Mouse (Mus musculus): ENCODE results near the gene Trio. TPM values are rescaled to one million over a fixed set of nuclear protein-coding genes. Genes with fewer than 3 reads are reported as not detected.

Gene Trio
- polyA plus RNA-seq, 1 experiment = 23.8 TPM

DNA sequence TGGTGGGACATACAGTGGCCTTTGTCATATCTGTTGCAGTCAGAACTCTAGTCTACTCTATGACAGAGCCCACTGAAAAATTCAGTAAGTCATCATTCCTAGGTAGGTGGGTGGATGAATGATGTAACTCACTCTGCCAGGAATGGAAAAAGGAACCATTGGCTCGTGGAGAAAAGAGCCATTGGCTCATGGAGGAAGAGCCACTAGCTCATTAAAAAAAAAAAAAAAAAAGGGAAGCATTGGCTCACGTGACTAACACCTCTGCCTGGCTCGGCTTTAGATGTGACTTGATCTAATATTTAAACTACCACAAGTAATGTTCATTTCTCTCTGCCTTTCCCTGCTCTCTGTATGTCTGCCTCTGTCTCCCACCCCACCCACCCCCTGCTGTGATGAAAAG is 317.1 kb downstream of the Trio start:
- Histone ChIP-seq H3K4me3 (ENCODE audit: extremely low read depth, insufficient read depth, insufficient read length) (no peak overlapping the region), H3K27me3 (ENCODE audit: control insufficient read depth, insufficient read depth, low read length) (no peaks in the 10 kb centered on the region), H3K36me3 (ENCODE audit: control insufficient read depth, insufficient read depth, low read length) (no peaks in the 10 kb centered on the region), H3K27ac (ENCODE audit: insufficient read depth, low read length) (no peak overlapping the region), H3K4me1 (ENCODE audit: control insufficient read depth, insufficient read depth, insufficient read length) (peaks cover 7% of the 10 kb centered on the region; the same call in 1 of the 2 replicates)
- 18% methylated on average over 3 of the region's 3 CpGs for WGBS
- no peak for DNase-seq (ENCODE audit: low read depth in 1 of 2, low spot score in 2 of 2)
- TF ChIP-seq POLR2A (IDR thresholded peaks at IDR 0.05; ENCODE audit: low read depth, low read length) (no peak), CTCF (IDR thresholded peaks at IDR 0.05; ENCODE audit: extremely low read depth, insufficient read depth, insufficient read length, insufficient replicate concordance) (no peak)

DNA sequence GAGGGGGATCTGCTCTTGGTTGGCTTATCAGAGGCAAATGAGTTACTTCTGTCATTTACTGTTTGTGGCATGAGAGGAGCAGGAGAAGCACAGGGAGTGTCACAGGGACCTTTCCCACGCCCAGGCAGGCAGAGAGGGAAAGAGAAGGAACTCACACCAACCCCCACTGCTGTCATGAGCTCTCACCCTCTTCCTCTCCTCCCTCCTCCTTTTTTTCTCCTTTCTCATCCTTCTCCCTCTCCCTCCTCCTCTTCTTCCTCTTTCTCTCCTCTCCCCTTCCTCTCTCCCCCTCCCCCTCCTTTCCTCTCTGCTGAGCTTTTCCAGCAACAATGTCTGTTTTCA is 322.7 kb downstream of the Trio start:
- peaks cover 21% of the 10 kb centered on the region; the same call in 1 of the 2 replicates for H3K4me1 ChIP-seq (ENCODE audit: control insufficient read depth, insufficient read depth, insufficient read length)
- no peak for DNase-seq (ENCODE audit: low read depth in 1 of 2, low spot score in 2 of 2)
- peak overlapping the region; percentile 66 for H3K27ac ChIP-seq (ENCODE audit: insufficient read depth, low read length)
- 18% methylated on average over 1 of the region's 1 CpGs for WGBS
- no peaks in the 10 kb centered on the region for H3K36me3 ChIP-seq (ENCODE audit: control insufficient read depth, insufficient read depth, low read length)
- no peaks in the 10 kb centered on the region for H3K27me3 ChIP-seq (ENCODE audit: control insufficient read depth, insufficient read depth, low read length)
- TF ChIP-seq CTCF (IDR thresholded peaks at IDR 0.05; ENCODE audit: extremely low read depth, insufficient read depth, insufficient read length, insufficient replicate concordance) = no peak
- TF ChIP-seq POLR2A (IDR thresholded peaks at IDR 0.05; ENCODE audit: low read depth, low read length) = no peak
- H3K4me3 ChIP-seq (ENCODE audit: extremely low read depth, insufficient read depth, insufficient read length) = no peak overlapping the region

DNA sequence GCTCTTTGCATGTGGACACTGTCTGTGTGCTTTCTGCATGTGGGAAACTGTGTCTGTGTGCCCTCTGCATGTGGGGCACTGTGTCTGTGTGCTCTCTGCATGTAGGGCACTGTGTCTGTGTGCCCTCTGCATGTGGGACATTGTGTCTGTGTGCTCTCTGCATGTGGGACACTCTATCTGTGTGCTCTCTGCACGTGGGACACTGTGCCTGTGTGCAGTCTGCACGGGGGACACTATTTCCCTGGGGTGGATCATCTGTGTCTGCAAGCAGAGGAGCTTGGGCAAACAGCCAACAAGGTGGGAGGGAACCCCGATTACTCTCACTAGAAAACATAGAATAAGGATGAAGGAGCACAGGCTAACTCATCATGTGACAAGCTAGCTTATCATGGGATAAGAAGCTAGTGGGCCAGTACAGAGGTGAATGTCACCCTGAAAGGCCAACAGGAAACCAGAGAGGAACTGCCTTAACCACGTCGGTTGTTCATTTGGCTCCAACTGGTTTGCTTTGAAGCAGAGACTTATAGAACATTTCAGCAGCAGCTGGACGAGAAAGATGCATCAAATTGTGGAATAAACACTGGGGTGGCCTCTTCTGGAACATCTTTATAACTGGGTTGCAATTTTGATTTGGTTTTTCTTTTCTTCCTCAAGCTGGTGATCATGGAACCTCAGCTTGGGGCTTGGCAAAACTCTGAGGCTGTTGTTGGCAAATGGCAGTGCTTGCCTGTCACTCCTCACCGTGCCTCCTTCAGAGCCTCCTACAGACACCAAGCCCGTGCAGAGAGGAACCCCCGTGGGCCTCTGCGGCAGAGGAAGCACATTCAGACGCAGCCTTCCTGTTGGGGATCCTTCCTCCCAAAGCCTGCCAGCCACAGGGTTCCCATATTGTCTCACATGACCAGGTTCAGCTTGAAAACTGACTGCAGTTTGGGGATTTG is 323.3 kb downstream of the Trio start:
- H3K36me3 ChIP-seq (ENCODE audit: control insufficient read depth, insufficient read depth, low read length) = no peaks in the 10 kb centered on the region
- TF ChIP-seq POLR2A (IDR thresholded peaks at IDR 0.05; ENCODE audit: low read depth, low read length) = no peak
- no peak for TF ChIP-seq CTCF (IDR thresholded peaks at IDR 0.05; ENCODE audit: extremely low read depth, insufficient read depth, insufficient read length, insufficient replicate concordance)
- no peaks in the 10 kb centered on the region for H3K27me3 ChIP-seq (ENCODE audit: control insufficient read depth, insufficient read depth, low read length)
- WGBS = 3% methylated on average over 11 of the region's 11 CpGs
- peak in 1 of 2 experiments; percentile 38 for DNase-seq (ENCODE audit: low read depth in 1 of 2, low spot score in 2 of 2)
- no peak overlapping the region for H3K4me3 ChIP-seq (ENCODE audit: extremely low read depth, insufficient read depth, insufficient read length)
- H3K4me1 ChIP-seq (ENCODE audit: control insufficient read depth, insufficient read depth, insufficient read length) = peaks cover 21% of the 10 kb centered on the region; the same call in 1 of the 2 replicates
- peak overlapping the region; percentile 66 for H3K27ac ChIP-seq (ENCODE audit: insufficient read depth, low read length)

DNA sequence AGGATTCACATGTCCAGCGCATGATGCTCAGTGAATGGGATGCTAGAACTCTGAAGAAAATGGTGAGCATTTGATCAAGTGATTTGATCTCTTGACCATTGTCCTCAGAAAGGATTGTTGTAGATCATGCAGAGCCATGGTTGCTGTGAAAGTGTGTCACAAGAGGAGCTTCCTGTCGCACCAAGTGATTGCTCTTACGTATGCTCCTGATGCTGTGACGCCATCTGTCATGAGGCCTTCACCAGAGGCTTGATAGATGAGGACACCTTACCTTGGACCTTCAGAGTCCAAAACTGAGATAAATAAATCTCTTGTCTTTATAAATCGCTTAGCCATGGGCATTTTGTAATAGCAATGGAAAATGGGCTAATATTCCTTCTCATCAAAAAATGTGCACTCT is 328.0 kb downstream of the Trio start:
- Histone ChIP-seq H3K4me3 (ENCODE audit: extremely low read depth, insufficient read depth, insufficient read length) (no peak overlapping the region), H3K27me3 (ENCODE audit: control insufficient read depth, insufficient read depth, low read length) (no peaks in the 10 kb centered on the region), H3K36me3 (ENCODE audit: control insufficient read depth, insufficient read depth, low read length) (no peaks in the 10 kb centered on the region), H3K27ac (ENCODE audit: insufficient read depth, low read length) (no peak overlapping the region), H3K4me1 (ENCODE audit: control insufficient read depth, insufficient read depth, insufficient read length) (peaks cover 13% of the 10 kb centered on the region; the same call in 1 of the 2 replicates)
- TF ChIP-seq POLR2A (IDR thresholded peaks at IDR 0.05; ENCODE audit: low read depth, low read length) = no peak
- no peak for DNase-seq (ENCODE audit: low read depth in 1 of 2, low spot score in 2 of 2)
- 88% methylated on average over 5 of the region's 5 CpGs for WGBS

DNA sequence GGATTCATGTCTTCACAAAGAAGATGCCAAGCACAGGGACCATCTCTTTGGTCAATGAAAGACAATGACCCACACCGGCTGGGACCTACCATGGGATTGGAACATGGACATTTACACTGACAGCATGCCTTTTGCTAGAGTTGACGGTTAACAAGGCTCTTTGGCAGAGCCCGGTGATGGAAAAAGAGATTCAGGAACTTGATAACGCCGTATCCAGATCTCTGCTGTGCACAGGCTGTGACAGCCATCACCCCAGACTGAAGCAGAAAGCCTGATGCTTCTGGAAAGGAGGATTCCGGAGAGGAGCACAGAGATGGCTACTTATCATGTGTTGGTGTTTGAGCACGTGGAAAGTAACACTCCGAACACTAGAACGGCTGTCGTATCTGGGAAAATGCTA is 332.4 kb downstream of the Trio start:
- no peaks in the 10 kb centered on the region for H3K4me1 ChIP-seq (ENCODE audit: control insufficient read depth, insufficient read depth, insufficient read length)
- no peak for DNase-seq (ENCODE audit: low read depth in 1 of 2, low spot score in 2 of 2)
- H3K4me3 ChIP-seq (ENCODE audit: extremely low read depth, insufficient read depth, insufficient read length) = no peak overlapping the region
- H3K27ac ChIP-seq (ENCODE audit: insufficient read depth, low read length) = no peak overlapping the region
- TF ChIP-seq CTCF (IDR thresholded peaks at IDR 0.05; ENCODE audit: extremely low read depth, insufficient read depth, insufficient read length, insufficient replicate concordance) = no peak
- no peak for TF ChIP-seq POLR2A (IDR thresholded peaks at IDR 0.05; ENCODE audit: low read depth, low read length)
- 83% methylated on average over 10 of the region's 10 CpGs for WGBS
- H3K36me3 ChIP-seq (ENCODE audit: control insufficient read depth, insufficient read depth, low read length) = no peaks in the 10 kb centered on the region
- no peaks in the 10 kb centered on the region for H3K27me3 ChIP-seq (ENCODE audit: control insufficient read depth, insufficient read depth, low read length)

DNA sequence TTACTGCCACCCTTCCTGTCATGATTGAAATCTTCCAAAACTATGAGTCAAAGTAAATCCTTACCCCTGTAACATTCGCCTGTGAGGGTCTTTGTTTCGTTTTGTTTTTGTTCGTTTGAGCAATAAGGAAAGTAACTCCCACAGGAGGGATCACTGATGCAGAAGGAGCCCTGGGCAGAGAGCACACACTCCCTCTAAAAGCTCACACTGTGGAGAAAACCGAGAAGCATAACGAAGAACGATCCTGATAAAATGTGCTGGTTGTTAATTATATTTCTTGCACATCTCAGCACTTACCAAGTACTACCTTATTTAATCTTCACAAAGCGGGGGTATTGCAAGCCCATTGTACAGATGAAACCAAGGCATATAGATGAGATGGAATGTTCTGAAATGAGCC is 333.5 kb downstream of the Trio start:
- H3K27ac ChIP-seq (ENCODE audit: insufficient read depth, low read length) = no peak overlapping the region
- H3K4me3 ChIP-seq (ENCODE audit: extremely low read depth, insufficient read depth, insufficient read length) = no peak overlapping the region
- no peaks in the 10 kb centered on the region for H3K36me3 ChIP-seq (ENCODE audit: control insufficient read depth, insufficient read depth, low read length)
- WGBS = 88% methylated on average over 7 of the region's 7 CpGs
- no peak for DNase-seq (ENCODE audit: low read depth in 1 of 2, low spot score in 2 of 2)
- H3K4me1 ChIP-seq (ENCODE audit: control insufficient read depth, insufficient read depth, insufficient read length) = no peaks in the 10 kb centered on the region
- TF ChIP-seq POLR2A (IDR thresholded peaks at IDR 0.05; ENCODE audit: low read depth, low read length) = no peak
- TF ChIP-seq CTCF (IDR thresholded peaks at IDR 0.05; ENCODE audit: extremely low read depth, insufficient read depth, insufficient read length, insufficient replicate concordance) = no peak
- H3K27me3 ChIP-seq (ENCODE audit: control insufficient read depth, insufficient read depth, low read length) = no peaks in the 10 kb centered on the region

DNA sequence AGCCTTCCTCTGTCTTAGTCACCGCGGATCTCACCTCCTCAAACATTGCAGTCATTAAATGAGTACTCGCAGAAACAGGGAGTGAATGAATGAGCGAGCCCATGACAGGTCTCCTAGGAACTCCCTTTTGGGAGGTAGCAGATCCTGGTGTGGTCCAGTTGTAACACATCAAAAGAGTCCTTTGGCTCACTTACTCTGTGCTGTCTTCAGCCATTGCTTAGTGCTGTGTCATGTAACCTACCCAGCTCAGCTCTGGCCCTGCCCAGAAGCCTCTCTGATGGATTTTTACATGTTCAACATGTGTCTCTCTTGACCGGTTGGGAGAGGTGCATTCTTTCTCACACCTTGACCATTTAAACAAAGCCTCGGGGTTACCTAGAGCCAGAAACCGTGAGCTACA is 334.4 kb downstream of the Trio start:
- no peak for DNase-seq (ENCODE audit: low read depth in 1 of 2, low spot score in 2 of 2)
- Histone ChIP-seq H3K27ac (ENCODE audit: insufficient read depth, low read length) (no peak overlapping the region), H3K4me1 (ENCODE audit: control insufficient read depth, insufficient read depth, insufficient read length) (no peaks in the 10 kb centered on the region), H3K27me3 (ENCODE audit: control insufficient read depth, insufficient read depth, low read length) (no peaks in the 10 kb centered on the region), H3K36me3 (ENCODE audit: control insufficient read depth, insufficient read depth, low read length) (no peaks in the 10 kb centered on the region), H3K4me3 (ENCODE audit: extremely low read depth, insufficient read depth, insufficient read length) (no peak overlapping the region)
- WGBS = 89% methylated on average over 7 of the region's 7 CpGs
- TF ChIP-seq CTCF (IDR thresholded peaks at IDR 0.05; ENCODE audit: extremely low read depth, insufficient read depth, insufficient read length, insufficient replicate concordance) (no peak), POLR2A (IDR thresholded peaks at IDR 0.05; ENCODE audit: low read depth, low read length) (no peak)
